Mouse (Mus musculus) adrenal gland, postnatal 10 days (tissue): Measurements from ENCODE around the gene Omg. TPM values are rescaled to one million over a fixed set of nuclear protein-coding genes. Genes with fewer than 3 reads are reported as not detected.

Source experiments
- DNase-seq: peaks from one replicate; pipeline ENCODE4 v3.0.0; 2021; ENCODE audit warnings: mixed read lengths
- total RNA-seq, 2 experiments: library from RNA; stranded (reverse); gene quantifications; 2 replicates each; pipeline ENCODE4 v1.2.3; 2021

Omg gene
- total RNA-seq, 2 experiments from 2014 or later = 4.9 to 5.4 TPM

DNA sequence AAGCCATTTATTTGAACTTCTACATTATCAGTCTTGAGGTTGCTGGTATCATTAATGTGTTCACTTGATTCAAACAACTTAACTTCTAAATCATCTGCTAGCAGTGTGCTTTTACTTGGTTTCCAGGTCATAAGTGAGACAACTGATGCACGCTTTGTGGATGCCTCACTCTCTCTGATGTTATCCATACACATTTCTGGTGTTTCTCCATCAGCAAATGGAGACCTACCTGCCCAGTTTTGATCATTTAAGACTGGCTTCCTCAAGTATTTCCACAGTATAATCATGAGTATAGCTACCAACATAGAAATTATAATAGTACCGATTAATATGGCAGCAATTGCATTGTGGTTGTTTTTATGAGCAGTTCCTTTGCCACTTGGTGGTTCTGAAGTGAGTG is 11.9 kb upstream of the Omg start:
- no peak for DNase-seq

DNA sequence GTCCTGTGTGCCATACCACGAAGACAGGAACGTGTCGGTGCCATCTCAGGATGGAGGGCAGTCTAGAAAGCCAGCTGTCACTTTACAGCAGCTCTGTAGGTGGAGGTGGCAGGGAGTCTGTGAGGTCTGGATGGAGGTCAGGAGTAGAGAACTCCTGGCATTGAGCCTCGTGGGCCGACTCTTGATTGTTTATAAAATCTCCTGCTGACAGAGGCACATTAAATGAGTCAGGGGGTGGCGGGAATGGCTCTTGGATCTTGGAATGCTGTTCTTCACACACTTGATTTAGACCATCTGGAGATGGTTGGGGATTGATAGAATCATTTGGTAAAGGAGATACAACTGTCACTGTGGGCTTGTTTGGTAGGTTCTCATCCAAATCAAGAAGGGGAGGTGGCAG is 11.4 kb upstream of the Omg start:
- DNase-seq = no peak

DNA sequence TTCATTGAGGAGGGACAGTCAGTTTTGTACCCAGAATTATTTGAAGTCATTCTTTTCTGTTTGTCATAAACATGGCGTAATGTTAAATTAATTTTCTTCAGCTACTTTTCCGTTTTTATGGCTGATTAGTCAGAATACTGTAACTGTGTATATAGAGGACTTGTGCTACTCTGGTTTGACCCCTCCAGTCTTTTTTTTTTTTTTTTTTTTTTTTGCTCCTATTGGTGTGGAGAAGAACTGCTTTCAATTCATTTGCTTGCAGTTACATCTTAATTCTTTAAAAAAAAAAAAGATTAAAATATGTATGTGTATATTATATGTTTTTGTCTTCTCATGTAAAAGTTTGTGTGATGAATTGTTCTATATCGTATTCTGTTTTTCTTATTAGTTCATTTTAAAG is 8.1 kb upstream of the Omg start:
- DNase-seq = no peak

DNA sequence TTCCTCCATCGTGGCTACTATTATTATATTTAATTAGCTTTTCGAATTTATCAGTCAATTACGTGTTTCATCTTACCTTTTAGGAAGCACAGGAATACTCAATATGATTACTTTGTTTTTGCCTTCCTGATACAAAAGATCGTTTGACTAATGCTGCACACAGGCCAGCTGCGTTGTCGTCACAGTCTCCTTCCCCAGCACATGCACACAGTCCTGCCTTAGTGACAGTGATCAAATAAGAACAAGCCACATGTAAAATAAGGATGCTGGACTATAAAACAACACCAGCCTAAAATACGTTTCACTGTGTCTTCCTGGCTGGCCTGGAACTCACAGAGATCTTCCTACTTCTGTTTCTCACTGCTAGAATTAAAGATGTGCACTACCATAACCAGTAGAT is 622 bp upstream of the Omg start:
- no peak for DNase-seq

DNA sequence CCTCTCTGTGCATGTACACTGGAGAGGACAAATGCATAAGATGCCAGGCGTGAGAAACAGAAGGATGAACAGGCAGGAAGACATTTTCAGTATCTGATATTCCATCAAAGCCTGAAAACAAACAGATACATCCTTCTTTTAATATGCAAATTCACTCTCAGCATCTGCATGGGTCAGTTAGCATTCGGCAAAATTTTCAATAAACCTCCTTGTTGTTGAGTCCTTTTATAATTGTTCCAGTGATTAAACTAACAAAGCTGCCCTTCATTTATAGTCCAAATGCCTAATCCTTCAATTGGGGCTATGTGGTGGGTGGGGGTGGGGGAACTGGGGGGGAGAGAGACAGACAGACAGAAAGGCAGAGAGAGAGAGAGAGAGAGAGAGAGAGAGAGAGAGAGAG is 967 bp downstream of the Omg start:
- DNase-seq = no peak

DNA sequence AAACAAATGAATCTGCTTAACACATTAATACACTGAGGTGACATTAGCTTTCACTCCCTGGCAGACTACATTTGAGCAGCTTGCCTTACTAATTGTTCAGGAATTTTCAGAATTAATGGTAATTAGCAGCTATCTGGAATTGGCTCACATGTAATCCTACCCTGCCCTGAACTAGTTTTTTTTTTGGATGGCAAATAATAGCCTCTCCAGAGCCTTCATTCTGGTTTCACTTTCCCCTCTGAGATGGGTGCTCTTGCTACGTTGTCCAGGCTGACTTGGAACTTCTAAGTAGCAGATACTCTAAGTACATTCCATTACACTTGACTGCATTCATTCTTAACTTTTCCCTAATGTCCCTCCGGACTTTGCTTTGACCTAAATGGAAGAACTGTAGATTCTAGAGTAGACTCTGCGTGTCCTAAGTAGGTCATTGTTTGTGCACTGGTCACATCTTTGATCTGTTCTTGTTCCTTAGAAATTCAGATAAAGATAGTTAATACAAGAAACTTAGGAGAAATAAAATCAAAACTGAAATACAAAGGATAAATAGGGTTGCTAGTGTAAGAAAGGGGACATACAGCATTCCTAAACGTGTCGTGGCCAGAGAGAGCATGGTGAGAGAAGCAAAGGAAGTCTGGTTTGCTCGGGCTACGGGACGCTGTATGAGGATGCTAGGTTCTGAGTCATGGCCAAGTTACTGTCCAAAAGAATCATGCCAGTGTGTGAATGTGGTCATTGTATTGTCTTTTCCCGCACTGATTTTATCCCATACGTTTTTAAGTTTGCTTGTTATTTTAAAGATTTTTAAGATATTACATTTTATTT is 8.7 kb downstream of the Omg start:
- DNase-seq = no peak

DNA sequence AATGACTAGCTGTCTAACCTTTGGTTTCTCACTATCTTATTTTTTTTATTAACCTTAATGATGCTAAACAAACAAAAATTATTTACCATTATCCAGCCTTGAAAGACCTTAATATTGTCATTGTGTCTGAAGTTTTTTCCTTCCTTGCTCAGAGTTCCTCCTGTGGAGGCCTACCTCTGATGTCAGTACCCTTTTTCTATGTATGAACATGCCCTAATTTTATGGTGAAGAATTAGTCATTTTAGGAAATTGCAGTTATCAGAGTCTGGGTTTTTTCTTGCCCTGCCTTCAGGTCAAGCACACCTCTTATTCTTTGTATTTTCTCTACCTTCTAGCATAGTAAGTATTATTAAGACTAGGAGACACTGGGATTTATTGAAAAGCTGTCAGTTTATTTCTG is 19.2 kb downstream of the Omg start:
- no peak for DNase-seq

DNA sequence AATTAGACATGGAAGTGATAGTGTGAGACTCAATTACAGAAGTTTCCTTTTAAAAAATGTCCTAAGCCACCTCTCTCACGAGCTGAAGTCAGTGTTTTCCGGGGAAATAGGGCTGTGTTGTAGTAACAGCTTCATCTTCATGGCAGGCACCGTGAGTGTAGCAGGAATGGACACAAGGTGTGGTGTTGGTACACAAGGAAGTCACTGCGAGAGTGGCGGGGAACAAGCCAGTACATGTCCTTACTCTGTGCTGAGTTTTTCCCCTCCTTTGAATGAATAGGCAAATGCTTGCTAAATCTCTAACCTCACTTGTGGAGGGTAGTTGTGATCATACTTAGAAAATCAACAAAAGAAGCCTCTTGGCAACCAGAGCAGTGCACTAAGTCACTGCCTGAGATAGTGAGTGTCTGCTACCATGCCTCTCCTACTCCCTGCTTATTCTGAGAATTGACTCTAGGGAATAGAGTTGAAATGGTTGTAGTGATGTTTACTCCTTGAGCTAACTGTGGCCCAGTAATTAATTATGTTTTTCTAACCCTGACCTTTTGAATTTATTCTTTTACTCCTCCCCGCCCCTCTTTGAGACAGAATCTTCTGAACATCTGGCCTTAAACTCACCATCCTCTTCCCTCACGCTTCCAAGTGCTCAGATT is 19.9 kb downstream of the Omg start:
- no peak for DNase-seq

DNA sequence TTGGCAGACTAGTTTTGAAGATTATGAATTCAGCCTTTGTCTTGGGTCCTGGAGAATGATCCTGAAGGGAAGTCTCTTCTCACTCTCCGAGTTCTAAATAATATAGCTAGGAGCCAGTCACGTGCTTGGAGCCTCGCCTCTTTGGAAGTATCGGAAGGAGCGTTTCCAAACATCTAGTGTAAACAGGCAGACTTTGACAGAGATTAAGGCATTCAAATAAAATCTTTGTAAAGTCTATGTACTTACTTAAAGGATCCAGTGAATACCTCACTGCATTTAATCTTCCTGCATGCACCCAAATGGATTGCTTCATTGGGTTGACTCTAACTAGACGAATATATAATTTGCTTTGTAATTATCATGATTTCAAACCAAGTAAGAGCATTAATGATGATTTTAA is 20.5 kb downstream of the Omg start:
- DNase-seq = no peak

DNA sequence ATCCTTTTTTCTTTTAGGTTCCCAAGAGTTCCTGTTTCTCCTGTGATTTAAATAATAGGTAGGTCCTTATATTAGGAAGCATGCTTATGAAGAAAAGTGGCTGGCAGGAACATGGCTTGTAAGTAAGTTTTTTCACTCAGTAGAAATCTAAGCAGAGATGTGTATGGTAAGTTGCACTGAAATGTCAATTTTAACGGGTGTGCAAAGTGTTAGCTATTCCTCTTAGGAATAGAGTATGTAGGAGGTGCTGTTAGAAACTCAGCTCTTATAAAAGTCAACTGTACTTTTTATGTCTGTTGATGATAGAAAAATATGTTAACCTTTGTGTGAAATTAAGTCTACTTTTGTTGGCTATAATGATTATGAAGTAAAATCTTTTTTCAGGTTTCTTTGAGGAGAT is 35.8 kb downstream of the Omg start:
- DNase-seq = no peak

DNA sequence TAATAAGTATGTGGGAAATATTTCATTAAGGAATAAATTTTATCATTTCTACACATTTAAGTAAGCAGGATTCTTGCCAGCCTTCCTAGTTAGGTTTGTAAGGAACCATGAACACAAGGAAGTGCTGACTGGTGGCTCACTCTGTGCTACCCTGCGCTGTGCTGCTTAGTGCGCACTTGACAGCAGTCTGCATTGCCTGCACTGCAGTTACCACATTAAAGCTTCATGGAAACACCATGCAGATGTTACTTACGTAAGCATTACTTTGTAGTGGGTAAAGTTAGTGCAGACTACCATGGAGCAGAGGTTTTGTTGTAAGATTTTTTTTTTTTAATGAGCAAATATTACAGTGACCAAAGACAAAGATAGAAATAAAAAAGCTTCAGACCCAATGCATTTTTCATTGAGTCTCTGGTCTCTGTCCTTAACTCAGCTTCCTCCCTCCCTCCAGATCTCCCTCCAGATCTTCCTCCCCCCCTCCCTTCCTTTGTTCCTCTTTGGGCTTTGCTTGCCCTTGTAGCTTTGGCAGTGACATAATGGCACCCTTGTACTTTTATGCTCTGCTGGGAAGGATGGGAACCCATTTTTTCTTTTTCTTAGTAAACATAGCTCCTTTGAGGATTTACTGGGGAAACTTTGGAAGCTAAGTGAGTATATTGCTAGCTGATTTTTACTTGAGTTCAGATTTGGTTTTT is 43.0 kb downstream of the Omg start:
- DNase-seq = no peak

DNA sequence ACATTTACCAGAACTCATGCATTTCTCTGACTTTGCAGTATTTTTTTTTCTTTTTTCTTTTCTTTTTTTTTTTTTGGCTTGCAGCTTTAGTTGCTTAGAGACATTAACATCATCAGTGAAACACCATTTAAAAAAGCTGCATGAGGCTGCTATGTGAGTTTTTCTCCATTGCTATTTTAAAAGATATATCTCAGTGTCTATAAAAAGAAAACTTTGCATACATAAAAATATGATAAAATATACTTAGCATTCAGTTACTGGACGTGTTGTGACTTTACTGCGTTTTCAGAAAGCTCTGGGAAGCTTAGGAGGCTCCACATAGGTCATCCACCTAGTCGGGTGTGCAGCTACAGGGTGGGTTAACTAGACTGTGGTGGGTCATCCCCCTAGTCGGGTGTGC is 44.0 kb downstream of the Omg start:
- no peak for DNase-seq

DNA sequence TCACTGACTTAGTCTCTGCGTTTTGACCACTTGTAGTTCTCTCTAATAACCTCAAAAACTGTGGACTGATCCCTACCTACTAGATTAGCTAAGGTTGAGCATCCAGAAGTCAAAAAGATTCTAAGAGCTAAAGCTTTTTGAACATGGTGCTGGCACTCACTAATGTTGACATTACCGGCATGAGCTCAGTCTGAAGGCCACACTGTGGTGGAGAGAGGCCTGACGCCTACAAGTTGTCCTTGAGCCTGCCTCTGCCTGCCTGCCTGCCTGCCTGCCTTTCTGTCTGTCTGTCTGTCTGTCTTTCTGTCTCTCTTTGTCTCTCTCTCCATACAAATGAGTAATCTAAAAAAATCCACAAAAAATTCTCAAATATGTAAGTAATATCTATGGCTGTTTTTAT is 46.0 kb downstream of the Omg start:
- peak; percentile 52 for DNase-seq

DNA sequence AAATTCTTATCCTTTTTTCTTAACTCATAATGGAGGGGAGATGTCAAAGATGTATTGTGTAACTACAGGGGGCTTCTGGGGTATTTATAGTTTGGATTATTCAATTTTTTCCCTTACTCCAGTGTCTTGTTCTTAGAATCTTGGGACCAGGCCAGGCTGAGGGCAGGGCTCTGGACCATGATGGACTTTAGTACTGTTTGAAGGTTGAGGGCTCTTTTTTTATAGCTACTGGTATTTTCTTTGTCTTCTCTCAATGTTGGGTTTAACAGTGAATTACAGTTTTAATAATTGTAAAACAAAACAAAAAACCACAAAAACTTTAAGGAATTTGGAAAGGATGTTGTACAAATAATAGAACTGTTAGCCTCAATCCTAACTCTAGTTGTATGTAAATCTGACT is 50.9 kb downstream of the Omg start:
- no peak for DNase-seq

Other genes with a start within 250 kb of the Omg start
- gene Wsb1, start 249.4 kb downstream of the Omg start, total RNA-seq = 10 to 100 TPM; 50.3 to 68.1 TPM
- not detected for gene Gm9964, start 207.2 kb downstream of the Omg start, total RNA-seq
- 10 to 100 TPM; 41.3 to 62.7 TPM for gene Nf1, start 164.4 kb downstream of the Omg start, total RNA-seq
- gene Evi2b, start 19.7 kb upstream of the Omg start, total RNA-seq = 1 to 10 TPM; 3.6 to 3.7 TPM
- under 1 TPM; 0.18 to 0.27 TPM for gene Evi2, start 26.5 kb upstream of the Omg start, total RNA-seq
- 1 to 10 TPM; 2.3 to 3.0 TPM for gene Evi2a, start 26.5 kb upstream of the Omg start, total RNA-seq
- 1 to 10 TPM; 5.1 to 5.9 TPM for gene Rab11fip4, start 87.1 kb upstream of the Omg start, total RNA-seq